Mouse (Mus musculus): Measurements from ENCODE around the gene Hoxb13. TPM values are rescaled to one million over a fixed set of nuclear protein-coding genes. Genes with fewer than 3 reads are reported as not detected.

Hoxb13 gene
- polyA plus RNA-seq, 1 experiment from 2014 or later = not detected

DNA sequence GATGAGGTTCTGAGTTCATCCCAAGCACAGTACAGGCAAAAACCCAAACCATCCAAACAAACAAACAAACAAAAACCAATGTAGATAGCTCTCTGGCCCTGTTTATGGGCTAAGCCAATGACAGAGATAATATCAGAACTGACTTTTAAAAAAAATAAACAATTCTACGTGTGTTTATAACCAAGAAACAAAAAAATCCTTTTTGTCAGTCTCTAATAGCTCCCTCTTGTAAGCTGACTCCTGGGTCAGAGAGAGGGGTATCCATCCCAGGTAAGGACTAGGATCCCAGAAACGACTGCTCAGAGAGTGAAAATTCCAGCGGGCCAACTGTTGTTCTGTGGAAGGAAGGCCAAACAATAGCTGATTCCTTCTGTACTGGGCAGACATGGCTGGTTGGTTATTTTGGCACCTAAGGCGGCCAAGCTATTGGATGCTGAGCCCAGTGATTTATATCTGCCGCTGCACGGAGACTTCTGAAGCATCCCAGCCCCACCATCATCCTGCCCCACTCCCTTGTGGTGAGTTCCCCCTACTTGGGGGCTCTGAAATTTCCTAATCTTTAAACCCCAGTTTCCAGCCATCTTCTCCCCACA, 15.1 kb upstream of the Hoxb13 start:
- DNase-seq (ENCODE audit: low spot score) = no peak
- Histone ChIP-seq H3K27ac (ENCODE audit: low read depth, low read length) (no peak overlapping the region), H3K9me3 (replicated peaks; ENCODE audit: control insufficient read depth, low read length) (0 out of 2 replicates have a peak, but pooled peaks cover 3% of the 10 kb centered on the region), H3K4me3 (ENCODE audit: low read depth, low read length) (no peak overlapping the region), H3K9ac (ENCODE audit: low read length) (no peak overlapping the region), H3K4me2 (ENCODE audit: low read length) (no peak overlapping the region), H3K36me3 (ENCODE audit: control insufficient read depth, insufficient read depth, low read length) (no peaks in the 10 kb centered on the region), H3K4me1 (ENCODE audit: control insufficient read depth, insufficient read depth, low read length) (no peaks in the 10 kb centered on the region), H3K27me3 (replicated peaks; ENCODE audit: control insufficient read depth, insufficient read depth, low read length) (peaks cover 97% of the 10 kb centered on the region)
- 0% methylated on average over 6 of the region's 6 CpGs for WGBS
- no peak for ATAC-seq

DNA sequence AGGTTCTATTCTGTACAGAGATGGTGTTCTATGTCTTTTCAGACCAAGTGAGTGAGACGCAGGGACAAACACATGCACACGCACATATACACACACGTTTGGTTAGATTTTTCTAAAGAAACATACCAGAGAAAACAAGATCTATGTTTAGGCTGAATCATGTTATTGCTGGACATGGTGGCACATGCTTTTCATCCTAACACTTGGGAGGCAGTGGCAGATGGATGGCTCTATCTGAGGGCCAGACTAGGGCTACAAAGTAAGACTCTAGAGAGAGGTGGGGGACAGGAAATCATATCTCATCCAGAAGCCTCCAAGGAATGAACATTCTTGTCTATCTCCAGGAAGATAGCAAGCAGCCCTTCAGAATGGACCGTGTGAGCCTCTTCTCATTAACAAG, 13.1 kb upstream of the Hoxb13 start:
- Histone ChIP-seq H3K9ac (ENCODE audit: low read length) (no peak overlapping the region), H3K4me3 (ENCODE audit: low read depth, low read length) (no peak overlapping the region), H3K36me3 (ENCODE audit: control insufficient read depth, insufficient read depth, low read length) (no peaks in the 10 kb centered on the region), H3K4me2 (ENCODE audit: low read length) (no peak overlapping the region), H3K27ac (ENCODE audit: low read depth, low read length) (no peak overlapping the region), H3K27me3 (replicated peaks; ENCODE audit: control insufficient read depth, insufficient read depth, low read length) (peaks cover 99% of the 10 kb centered on the region), H3K4me1 (ENCODE audit: control insufficient read depth, insufficient read depth, low read length) (no peaks in the 10 kb centered on the region), H3K9me3 (replicated peaks; ENCODE audit: control insufficient read depth, low read length) (0 out of 2 replicates have a peak, but pooled peaks cover 3% of the 10 kb centered on the region)
- WGBS = 17% methylated on average over 4 of the region's 4 CpGs
- no peak for DNase-seq (ENCODE audit: low spot score)
- no peak for ATAC-seq

DNA sequence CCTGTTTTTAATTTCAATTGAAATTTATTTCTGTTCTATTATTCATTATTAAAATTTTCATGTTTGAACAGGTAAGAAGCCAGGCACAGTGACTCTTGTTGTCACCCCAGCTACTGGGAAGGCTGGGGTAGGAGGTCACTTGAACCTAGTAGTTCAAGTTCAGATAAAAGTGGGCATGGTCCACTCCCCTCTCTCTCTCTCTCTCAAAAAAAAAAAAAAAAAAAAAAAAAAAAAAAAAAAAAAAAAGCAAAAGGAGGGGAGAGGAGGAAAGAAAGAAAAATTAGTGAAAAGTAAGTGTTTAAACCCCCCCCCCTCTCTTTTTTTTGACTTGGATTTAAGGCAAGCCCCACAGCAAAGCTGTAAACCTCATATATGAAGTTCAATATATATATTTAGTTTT, 9.9 kb upstream of the Hoxb13 start:
- peaks cover 99% of the 10 kb centered on the region for H3K27me3 ChIP-seq (replicated peaks; ENCODE audit: control insufficient read depth, insufficient read depth, low read length)
- ATAC-seq (no peak), DNase-seq (ENCODE audit: low spot score) (no peak)
- H3K9ac ChIP-seq (ENCODE audit: low read length) = no peak overlapping the region
- H3K4me1 ChIP-seq (ENCODE audit: control insufficient read depth, insufficient read depth, low read length) = no peaks in the 10 kb centered on the region
- H3K27ac ChIP-seq (ENCODE audit: low read depth, low read length) = no peak overlapping the region
- no peak overlapping the region for H3K4me3 ChIP-seq (ENCODE audit: low read depth, low read length)
- no peak overlapping the region for H3K4me2 ChIP-seq (ENCODE audit: low read length)
- 0 out of 2 replicates have a peak, but pooled peaks cover 3% of the 10 kb centered on the region for H3K9me3 ChIP-seq (replicated peaks; ENCODE audit: control insufficient read depth, low read length)
- H3K36me3 ChIP-seq (ENCODE audit: control insufficient read depth, insufficient read depth, low read length) = no peaks in the 10 kb centered on the region

DNA sequence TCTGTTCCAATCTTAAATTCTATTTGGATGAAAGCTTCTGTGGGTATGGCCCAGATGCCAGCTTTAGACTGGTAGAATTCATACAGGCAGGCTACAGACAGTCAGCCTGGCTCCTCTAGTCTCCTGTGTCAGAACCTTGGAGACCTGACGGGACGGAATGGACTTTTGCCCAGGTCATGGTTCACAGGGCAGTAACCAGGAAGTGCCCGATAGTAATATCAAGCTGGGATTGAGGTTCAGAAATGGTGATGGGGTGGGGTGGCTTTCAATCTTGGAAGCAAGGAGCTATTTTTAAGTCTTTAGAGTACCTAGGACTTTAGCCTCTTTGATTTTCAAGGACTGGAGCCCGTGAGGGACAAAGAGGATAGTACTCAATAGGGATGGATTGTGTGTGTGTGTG, 6.8 kb upstream of the Hoxb13 start:
- DNase-seq (ENCODE audit: low spot score) (no peak), ATAC-seq (no peak)
- no peak overlapping the region for H3K4me2 ChIP-seq (ENCODE audit: low read length)
- WGBS = 14% methylated on average over 4 of the region's 4 CpGs
- H3K36me3 ChIP-seq (ENCODE audit: control insufficient read depth, insufficient read depth, low read length) = no peaks in the 10 kb centered on the region
- H3K9ac ChIP-seq (ENCODE audit: low read length) = no peak overlapping the region
- 0 out of 2 replicates have a peak, but pooled peaks cover 3% of the 10 kb centered on the region for H3K9me3 ChIP-seq (replicated peaks; ENCODE audit: control insufficient read depth, low read length)
- no peak overlapping the region for H3K27ac ChIP-seq (ENCODE audit: low read depth, low read length)
- H3K4me3 ChIP-seq (ENCODE audit: low read depth, low read length) = no peak overlapping the region
- H3K27me3 ChIP-seq (replicated peaks; ENCODE audit: control insufficient read depth, insufficient read depth, low read length) = peaks cover 98% of the 10 kb centered on the region
- H3K4me1 ChIP-seq (ENCODE audit: control insufficient read depth, insufficient read depth, low read length) = no peaks in the 10 kb centered on the region

DNA sequence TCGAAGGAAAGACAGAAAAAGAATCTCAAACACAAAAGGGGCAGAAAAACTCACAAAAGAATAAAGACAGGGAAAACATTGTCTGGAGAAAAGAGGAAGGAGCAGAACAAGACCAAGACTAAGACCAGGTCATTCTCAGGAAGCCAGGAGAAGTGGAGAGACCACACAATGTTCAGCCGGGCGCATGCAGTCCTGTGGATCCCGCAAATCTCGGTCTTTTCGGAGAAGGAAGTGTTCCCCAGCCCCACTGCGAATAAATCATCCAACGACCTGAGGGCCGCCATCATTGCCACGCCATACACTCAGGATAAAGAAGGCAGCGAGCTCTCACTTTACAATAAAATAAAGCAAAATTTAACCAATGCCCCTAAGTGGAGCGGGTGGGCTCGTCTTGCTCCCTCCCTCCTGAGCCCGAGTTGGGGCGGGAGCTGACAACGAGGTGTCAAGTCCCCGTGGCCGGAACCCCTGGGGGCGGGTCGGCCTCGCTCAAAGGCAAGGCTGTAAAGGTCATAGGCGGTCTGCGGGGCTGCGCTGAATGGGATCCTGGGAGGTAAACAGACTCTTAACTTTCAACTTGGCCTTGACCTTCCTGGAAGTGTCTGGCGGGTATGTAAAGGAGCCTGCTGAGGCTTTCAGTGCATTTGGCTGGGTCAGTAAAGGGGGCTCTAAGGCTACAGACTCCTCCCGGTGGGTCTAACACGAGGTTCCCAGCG, 4.2 kb upstream of the Hoxb13 start:
- H3K27me3 ChIP-seq (replicated peaks; ENCODE audit: control insufficient read depth, insufficient read depth, low read length) = peaks cover 98% of the 10 kb centered on the region
- under 1% methylated on average over 28 of the region's 28 CpGs for WGBS
- no peak overlapping the region for H3K27ac ChIP-seq (ENCODE audit: low read depth, low read length)
- H3K9ac ChIP-seq (ENCODE audit: low read length) = no peak overlapping the region
- ATAC-seq = no peak
- H3K36me3 ChIP-seq (ENCODE audit: control insufficient read depth, insufficient read depth, low read length) = no peaks in the 10 kb centered on the region
- no peak overlapping the region for H3K4me3 ChIP-seq (ENCODE audit: low read depth, low read length)
- no peaks in the 10 kb centered on the region for H3K4me1 ChIP-seq (ENCODE audit: control insufficient read depth, insufficient read depth, low read length)
- no peaks in the 10 kb centered on the region for H3K9me3 ChIP-seq (replicated peaks; ENCODE audit: control insufficient read depth, low read length)
- DNase-seq (ENCODE audit: low spot score) = no peak
- H3K4me2 ChIP-seq (ENCODE audit: low read length) = no peak overlapping the region

DNA sequence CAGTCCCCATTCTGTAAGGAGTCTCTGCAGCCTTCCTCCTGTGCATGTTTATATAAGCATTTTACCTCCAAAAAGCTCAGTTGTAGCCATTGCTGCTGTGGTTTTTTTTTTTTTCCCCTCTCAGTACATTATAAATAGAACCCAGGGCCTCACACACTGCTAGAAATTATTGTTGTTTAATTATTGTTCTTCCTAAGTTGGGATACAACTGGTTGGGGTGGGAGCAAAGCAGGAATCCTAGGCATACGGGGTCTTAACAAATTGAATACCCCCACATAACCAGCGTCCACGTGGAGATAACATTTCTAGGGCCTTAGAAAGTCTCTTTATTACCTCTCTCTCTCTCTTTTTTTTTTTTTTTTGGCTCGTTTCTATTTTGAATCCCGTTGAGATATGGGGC, 3.0 kb upstream of the Hoxb13 start:
- 2% methylated on average over 5 of the region's 5 CpGs for WGBS

DNA sequence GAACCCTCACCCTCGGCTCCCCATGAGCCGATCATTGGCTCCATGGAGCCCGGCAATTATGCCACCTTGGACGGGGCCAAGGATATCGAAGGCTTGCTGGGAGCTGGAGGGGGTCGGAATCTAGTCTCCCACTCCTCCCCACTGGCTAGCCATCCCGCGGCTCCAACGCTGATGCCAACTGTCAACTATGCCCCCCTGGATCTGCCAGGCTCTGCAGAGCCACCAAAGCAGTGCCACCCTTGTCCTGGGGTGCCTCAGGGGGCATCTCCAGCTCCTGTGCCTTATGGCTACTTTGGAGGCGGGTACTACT, 240 bp downstream of the Hoxb13 start:
- no peak for ATAC-seq
- Histone ChIP-seq H3K27me3 (replicated peaks; ENCODE audit: control insufficient read depth, insufficient read depth, low read length) (peaks cover 98% of the 10 kb centered on the region), H3K4me3 (ENCODE audit: low read depth, low read length) (no peak overlapping the region), H3K9ac (ENCODE audit: low read length) (no peak overlapping the region), H3K36me3 (ENCODE audit: control insufficient read depth, insufficient read depth, low read length) (no peaks in the 10 kb centered on the region), H3K27ac (ENCODE audit: low read depth, low read length) (no peak overlapping the region), H3K9me3 (replicated peaks; ENCODE audit: control insufficient read depth, low read length) (no peaks in the 10 kb centered on the region), H3K4me2 (ENCODE audit: low read length) (peak overlapping the region; percentile 28; the same call in 1 of the 2 replicates), H3K4me1 (ENCODE audit: control insufficient read depth, insufficient read depth, low read length) (no peaks in the 10 kb centered on the region)
- no peak for DNase-seq (ENCODE audit: low spot score)
- WGBS = 3% methylated on average over 10 of the region's 10 CpGs

More for the DNA sequence above, 3.0 kb upstream of the Hoxb13 start:
- Histone ChIP-seq H3K36me3 (ENCODE audit: control insufficient read depth, insufficient read depth, low read length) (no peaks in the 10 kb centered on the region), H3K4me2 (ENCODE audit: low read length) (no peak overlapping the region), H3K4me3 (ENCODE audit: low read depth, low read length) (no peak overlapping the region), H3K9me3 (replicated peaks; ENCODE audit: control insufficient read depth, low read length) (no peaks in the 10 kb centered on the region), H3K9ac (ENCODE audit: low read length) (no peak overlapping the region), H3K27me3 (replicated peaks; ENCODE audit: control insufficient read depth, insufficient read depth, low read length) (peaks cover 98% of the 10 kb centered on the region), H3K4me1 (ENCODE audit: control insufficient read depth, insufficient read depth, low read length) (no peaks in the 10 kb centered on the region), H3K27ac (ENCODE audit: low read depth, low read length) (no peak overlapping the region)
- ATAC-seq (no peak), DNase-seq (ENCODE audit: low spot score) (no peak)

DNA sequence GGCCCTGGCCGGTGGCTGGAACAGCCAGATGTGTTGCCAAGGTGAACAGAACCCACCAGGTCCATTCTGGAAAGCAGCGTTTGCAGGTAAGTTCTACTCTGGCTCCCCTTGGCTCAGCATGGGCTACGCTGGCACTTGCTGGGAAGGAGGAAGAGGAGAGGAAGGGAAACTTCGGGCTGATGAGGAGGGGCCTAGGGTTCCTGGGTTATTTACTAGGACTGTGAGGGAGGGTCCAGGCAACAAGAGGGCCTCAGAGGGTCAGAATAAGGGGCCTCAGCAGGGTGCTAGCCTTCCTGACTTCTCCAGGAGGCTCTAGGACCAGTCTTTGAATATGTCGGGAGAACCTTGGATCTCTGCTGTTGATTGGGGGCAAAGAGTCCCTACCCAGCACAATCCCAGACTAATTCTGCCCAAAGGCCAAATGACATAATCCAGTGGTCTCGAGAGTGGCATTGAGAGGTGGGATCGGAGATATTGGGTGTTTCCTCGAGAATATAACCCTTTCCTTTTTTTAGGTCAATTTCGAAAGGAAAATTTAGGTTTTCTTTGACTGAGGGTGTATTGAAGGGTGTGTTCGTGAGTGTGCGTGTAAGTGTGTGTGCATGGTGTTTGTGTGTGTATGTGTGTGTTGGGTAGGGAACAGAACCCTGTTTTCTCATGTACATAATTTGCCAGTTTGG, 985 bp downstream of the Hoxb13 start:
- H3K27me3 ChIP-seq (replicated peaks; ENCODE audit: control insufficient read depth, insufficient read depth, low read length) = peaks cover 100% of the 10 kb centered on the region
- no peak overlapping the region for H3K27ac ChIP-seq (ENCODE audit: low read depth, low read length)
- no peaks in the 10 kb centered on the region for H3K36me3 ChIP-seq (ENCODE audit: control insufficient read depth, insufficient read depth, low read length)
- ATAC-seq (no peak), DNase-seq (ENCODE audit: low spot score) (no peak)
- H3K4me2 ChIP-seq (ENCODE audit: low read length) = no peak overlapping the region
- H3K9me3 ChIP-seq (replicated peaks; ENCODE audit: control insufficient read depth, low read length) = no peaks in the 10 kb centered on the region
- H3K4me1 ChIP-seq (ENCODE audit: control insufficient read depth, insufficient read depth, low read length) = no peaks in the 10 kb centered on the region
- H3K4me3 ChIP-seq (ENCODE audit: low read depth, low read length) = no peak overlapping the region
- no peak overlapping the region for H3K9ac ChIP-seq (ENCODE audit: low read length)
- 10% methylated on average over 11 of the region's 11 CpGs for WGBS

DNA sequence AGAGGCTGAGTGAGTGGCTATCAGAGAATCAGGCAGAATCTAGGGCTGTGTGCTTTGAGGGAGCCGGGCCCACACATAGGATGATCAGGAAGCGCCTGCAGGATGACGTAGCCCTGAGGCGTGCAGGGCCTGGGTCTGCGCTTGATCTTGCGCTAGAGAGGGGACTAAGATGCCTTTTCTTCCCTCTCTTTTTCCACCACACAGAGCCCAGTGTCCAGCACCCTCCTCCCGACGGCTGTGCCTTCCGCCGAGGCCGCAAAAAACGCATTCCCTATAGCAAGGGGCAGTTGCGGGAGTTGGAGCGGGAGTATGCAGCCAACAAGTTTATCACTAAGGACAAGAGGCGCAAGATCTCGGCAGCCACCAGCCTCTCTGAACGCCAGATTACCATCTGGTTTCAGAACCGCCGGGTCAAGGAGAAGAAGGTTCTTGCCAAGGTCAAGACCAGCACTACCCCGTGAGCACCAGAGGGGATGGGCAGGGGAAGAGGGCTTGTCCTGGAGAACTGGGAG, 1.7 kb downstream of the Hoxb13 start:
- no peak overlapping the region for H3K4me2 ChIP-seq (ENCODE audit: low read length)
- H3K4me1 ChIP-seq (ENCODE audit: control insufficient read depth, insufficient read depth, low read length) = no peaks in the 10 kb centered on the region
- ATAC-seq (no peak), DNase-seq (ENCODE audit: low spot score) (no peak)
- H3K9ac ChIP-seq (ENCODE audit: low read length) = no peak overlapping the region
- no peak overlapping the region for H3K27ac ChIP-seq (ENCODE audit: low read depth, low read length)
- peaks cover 100% of the 10 kb centered on the region for H3K27me3 ChIP-seq (replicated peaks; ENCODE audit: control insufficient read depth, insufficient read depth, low read length)
- H3K9me3 ChIP-seq (replicated peaks; ENCODE audit: control insufficient read depth, low read length) = no peaks in the 10 kb centered on the region
- H3K36me3 ChIP-seq (ENCODE audit: control insufficient read depth, insufficient read depth, low read length) = no peaks in the 10 kb centered on the region
- H3K4me3 ChIP-seq (ENCODE audit: low read depth, low read length) = no peak overlapping the region
- WGBS = 1% methylated on average over 20 of the region's 20 CpGs
